Mouse (Mus musculus) forebrain, postnatal 0 days (tissue): ENCODE measurements at regions not wholly inside any gene's neighbourhood (a gene's known extent, or its start where the extent isn't known, plus 50 kb on each side); places are given as distances from the start of the nearest gene placed in this dataset.

ENCODE experiments used
- ATAC-seq: fragments of 200-750 bp; cut with Nextera tagmentation; 2 replicates; pipeline ENCODE4 v1.8.0; 2017; ENCODE audit warnings: mild to moderate bottlenecking, moderate library complexity
- DNase-seq: peaks from one replicate; pipeline ENCODE4 v3.0.0-alpha.2; 2015
- H3K27ac ChIP-seq: fragments of 300-500 bp; sonication (generic); 2 replicates; pipeline ENCODE4 v1.5.1; 2014; ENCODE audit warnings: low read depth, mild to moderate bottlenecking, antibody characterized with exemption, low read length, moderate library complexity, mixed read lengths
- H3K27me3 ChIP-seq: fragments of 300-500 bp; sonication (generic); 2 replicates; pipeline ENCODE4 v1.6.1; 2014; ENCODE audit warnings: mild to moderate bottlenecking, low read length, mixed read lengths; ENCODE audit not compliant: insufficient read depth
- H3K36me3 ChIP-seq: fragments of 300-500 bp; sonication (generic); 2 replicates; pipeline ENCODE4 v1.6.1; 2014; ENCODE audit warnings: mild to moderate bottlenecking, moderate library complexity; ENCODE audit not compliant: insufficient read depth
- H3K4me1 ChIP-seq: fragments of 300-500 bp; sonication (generic); 2 replicates; pipeline ENCODE4 v1.6.1; 2014; ENCODE audit warnings: antibody characterized with exemption; ENCODE audit not compliant: insufficient read depth
- H3K4me2 ChIP-seq: fragments of 300-500 bp; sonication (generic); 2 replicates; pipeline ENCODE4 v1.6.1; 2014; ENCODE audit warnings: low read depth, mild to moderate bottlenecking, moderate library complexity
- H3K4me3 ChIP-seq: fragments of 300-500 bp; sonication (generic); 2 replicates; pipeline ENCODE4 v1.5.1; 2014; ENCODE audit warnings: low read depth, low read length, mixed read lengths
- H3K9ac ChIP-seq: fragments of 300-500 bp; sonication (generic); 2 replicates; pipeline ENCODE4 v1.6.1; 2014; ENCODE audit warnings: mild to moderate bottlenecking
- H3K9me3 ChIP-seq: fragments of 300-500 bp; sonication (generic); 2 replicates; pipeline ENCODE4 v1.6.1; 2016; ENCODE audit warnings: low read length
- CTCF ChIP-seq: sonication (generic); IDR thresholded peaks from 2 replicates; pipeline ENCODE4 v1.5.1; 2016; ENCODE audit warnings: antibody characterized with exemption, control low read depth, low read depth
- WGBS: fragments of 180-500 bp; shearing (Covaris S2); extraction: QIAGEN DNeasy Blood & Tissue Kit; methylation state at CpG from one replicate; pipeline ENCODE4 v1.1.7; 2014; 5-methylcytosine and 5-hydroxymethylcytosine counted together

DNA sequence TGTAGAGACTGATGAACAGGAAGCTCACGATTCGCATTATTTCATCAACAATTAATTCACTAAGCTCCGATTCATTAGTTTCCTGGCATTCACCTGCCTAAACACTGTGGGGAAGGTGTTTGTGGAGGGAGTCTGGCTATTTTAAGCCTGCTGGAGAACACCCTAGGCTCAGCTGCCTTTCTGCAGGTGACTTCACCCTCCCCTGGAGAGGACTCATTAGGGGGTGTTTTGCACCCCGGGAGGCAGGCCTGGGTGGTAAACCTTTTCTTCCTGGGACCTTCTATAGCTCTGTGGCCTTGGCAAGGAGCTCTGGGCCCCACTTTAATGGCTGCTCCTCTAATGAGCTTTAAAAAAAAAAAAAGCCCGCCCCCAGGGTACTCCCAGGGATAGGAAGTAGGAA is 55.4 kb upstream of the Bnc1 start:
- Histone ChIP-seq H3K4me1 (no peaks in the 10 kb centered on the region), H3K27me3 (no peaks in the 10 kb centered on the region; the same call in 1 of the 2 replicates), H3K27ac (no peak overlapping the region), H3K4me3 (no peak overlapping the region), H3K36me3 (no peaks in the 10 kb centered on the region), H3K4me2 (no peak overlapping the region), H3K9ac (no peak overlapping the region), H3K9me3 (no peaks in the 10 kb centered on the region)
- no peak for DNase-seq
- TF ChIP-seq CTCF = no peak
- ATAC-seq = no peak
- WGBS = 43% methylated on average over 5 of the region's 5 CpGs

DNA sequence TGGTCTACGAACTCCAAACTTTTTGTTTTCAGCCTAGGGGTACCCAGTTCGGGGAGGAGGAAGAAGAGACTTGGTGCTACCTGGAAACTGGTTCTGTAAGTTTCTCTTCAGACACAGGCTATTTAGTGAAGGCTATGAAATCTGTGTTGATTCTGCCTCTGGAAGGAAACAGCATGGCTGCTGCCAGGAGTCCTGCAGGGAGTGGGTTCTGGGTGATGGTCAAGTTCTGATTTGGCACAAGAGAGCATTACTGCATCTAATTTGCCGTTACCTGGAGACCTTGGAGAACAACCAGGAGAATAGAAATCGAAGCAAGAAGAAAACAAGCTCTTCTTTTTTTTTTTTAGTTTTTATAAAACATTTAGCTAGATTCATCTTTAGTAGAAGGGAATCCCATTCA is 61.3 kb upstream of the Bnc1 start:
- WGBS = 70% methylated on average over 4 of the region's 4 CpGs
- TF ChIP-seq CTCF = no peak
- no peaks in the 10 kb centered on the region for H3K4me1 ChIP-seq
- no peak overlapping the region for H3K4me3 ChIP-seq
- H3K9ac ChIP-seq = no peak overlapping the region
- H3K4me2 ChIP-seq = no peak overlapping the region
- no peak overlapping the region for H3K27ac ChIP-seq
- H3K9me3 ChIP-seq = no peaks in the 10 kb centered on the region
- no peaks in the 10 kb centered on the region; the same call in 1 of the 2 replicates for H3K27me3 ChIP-seq
- ATAC-seq (no peak), DNase-seq (no peak)
- no peaks in the 10 kb centered on the region for H3K36me3 ChIP-seq

DNA sequence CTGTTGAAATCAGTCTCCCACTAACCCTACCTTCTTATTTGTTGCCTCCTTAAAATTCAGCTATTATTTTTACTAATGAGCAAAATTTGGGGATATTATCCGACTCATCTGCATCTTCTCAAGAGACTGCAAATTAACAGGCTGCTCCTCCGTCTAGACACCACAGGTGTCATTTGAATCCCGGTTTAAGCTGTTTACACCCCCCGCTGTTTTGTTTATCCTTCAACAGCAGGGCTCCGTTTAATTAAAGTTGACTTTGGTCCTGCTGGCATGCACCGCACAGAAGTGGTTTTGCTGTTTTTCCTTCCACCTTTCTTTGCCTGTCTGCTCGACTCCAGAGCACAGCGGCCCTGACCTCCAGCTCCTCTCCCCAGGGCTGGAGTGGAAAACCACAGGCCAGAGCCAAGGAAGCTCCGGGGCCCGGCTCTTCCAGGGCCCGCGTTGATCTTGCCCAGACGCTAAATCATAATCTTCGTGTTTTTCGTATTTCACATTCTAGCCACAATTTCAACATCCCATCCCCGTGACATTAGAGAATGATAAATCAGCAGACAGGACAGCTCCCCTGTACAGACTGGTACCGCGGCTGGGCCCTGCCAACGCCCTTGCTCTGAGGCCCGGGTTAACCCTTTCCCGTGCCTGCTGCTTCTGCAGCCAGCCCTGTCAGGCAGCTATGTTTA is 64.6 kb upstream of the Bnc1 start:
- no peaks in the 10 kb centered on the region for H3K36me3 ChIP-seq
- ATAC-seq (peak; percentile 40; the same call in 1 of the 2 replicates), DNase-seq (no peak)
- no peaks in the 10 kb centered on the region for H3K9me3 ChIP-seq
- no peak overlapping the region for H3K27ac ChIP-seq
- H3K9ac ChIP-seq = peak overlapping the region; percentile 14; the same call in 1 of the 2 replicates
- H3K27me3 ChIP-seq = no peaks in the 10 kb centered on the region
- no peaks in the 10 kb centered on the region for H3K4me1 ChIP-seq
- 3% methylated on average over 21 of the region's 21 CpGs for WGBS
- no peak for TF ChIP-seq CTCF
- H3K4me3 ChIP-seq = peak overlapping the region; percentile 14; the same call in 1 of the 2 replicates
- peak overlapping the region; percentile 43 for H3K4me2 ChIP-seq

DNA sequence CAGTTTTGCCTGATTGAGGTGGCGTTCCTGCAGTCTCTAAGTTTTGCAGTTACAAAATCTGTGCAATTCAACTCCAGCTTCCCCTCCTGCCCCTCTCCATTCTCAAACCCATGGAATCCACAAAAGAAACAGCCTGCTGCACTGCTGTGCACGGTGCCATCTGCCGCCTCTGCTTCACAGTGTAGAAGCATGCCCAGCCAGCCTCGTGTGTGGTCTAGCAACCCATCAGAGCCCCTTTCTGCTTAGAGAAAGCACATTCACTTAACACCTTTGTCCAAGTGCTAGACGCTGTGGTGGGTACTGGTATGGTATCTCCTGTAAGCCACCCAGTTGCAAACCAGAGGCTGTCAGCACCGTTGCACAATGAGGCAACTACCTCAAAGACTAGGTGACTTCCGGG is 71.3 kb upstream of the Bnc1 start:
- no peak overlapping the region for H3K4me3 ChIP-seq
- peak; percentile 89 for ATAC-seq
- no peak for TF ChIP-seq CTCF
- H3K9me3 ChIP-seq = no peaks in the 10 kb centered on the region
- peak; percentile 36 for DNase-seq
- H3K27me3 ChIP-seq = no peaks in the 10 kb centered on the region
- no peaks in the 10 kb centered on the region for H3K4me1 ChIP-seq
- 43% methylated on average over 7 of the region's 7 CpGs for WGBS
- H3K27ac ChIP-seq = no peak overlapping the region
- H3K9ac ChIP-seq = no peak overlapping the region
- no peak overlapping the region for H3K4me2 ChIP-seq
- no peaks in the 10 kb centered on the region for H3K36me3 ChIP-seq

DNA sequence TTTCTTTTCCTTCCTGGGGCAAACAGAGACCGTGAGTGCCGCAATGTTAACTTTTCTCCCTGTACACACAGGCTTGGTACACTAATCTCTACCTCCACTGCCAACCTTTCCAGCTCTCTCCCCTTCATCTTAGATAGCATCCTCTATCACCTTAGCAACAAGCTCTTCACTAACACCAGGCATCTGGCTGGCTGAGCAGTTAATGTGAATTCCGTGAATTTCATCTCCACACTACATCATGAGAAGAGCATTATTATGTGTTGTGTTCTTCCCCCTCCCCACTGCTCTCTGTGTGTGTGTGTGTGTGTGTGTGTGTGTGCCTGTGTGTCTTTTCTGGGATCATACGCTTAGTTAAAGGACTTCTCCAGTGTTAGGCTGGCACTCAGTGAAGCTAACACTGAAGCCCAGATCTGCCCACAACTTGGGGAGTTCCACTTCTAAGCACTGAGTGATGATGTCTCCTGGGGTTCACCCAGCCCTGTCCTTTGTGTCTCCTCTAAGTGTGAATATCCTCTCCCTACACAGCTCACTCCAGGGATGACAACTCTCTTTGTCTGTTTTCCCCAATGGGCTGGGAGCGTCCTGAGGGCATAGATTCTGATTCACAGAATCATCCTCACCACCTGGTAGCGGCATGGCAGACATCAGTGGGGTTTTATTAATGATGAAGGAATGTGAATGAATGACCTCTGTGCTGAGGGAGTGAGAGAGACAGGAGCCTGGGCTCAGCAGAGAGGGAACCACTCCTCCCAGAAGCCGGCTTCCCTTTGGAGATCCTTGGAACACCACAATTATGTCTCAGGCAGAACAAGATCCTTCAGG is 77.7 kb upstream of the Bnc1 start:
- DNase-seq (peak; percentile 45), ATAC-seq (peak; percentile 85)
- WGBS = 65% methylated on average over 7 of the region's 7 CpGs
- no peaks in the 10 kb centered on the region; the same call in 1 of the 2 replicates for H3K4me1 ChIP-seq
- no peaks in the 10 kb centered on the region for H3K27me3 ChIP-seq
- no peak overlapping the region for H3K9ac ChIP-seq
- H3K4me2 ChIP-seq = no peak overlapping the region
- no peak for TF ChIP-seq CTCF
- no peaks in the 10 kb centered on the region for H3K36me3 ChIP-seq
- H3K4me3 ChIP-seq = no peak overlapping the region
- H3K27ac ChIP-seq = no peak overlapping the region; the same call in 1 of the 2 replicates
- H3K9me3 ChIP-seq = no peaks in the 10 kb centered on the region

DNA sequence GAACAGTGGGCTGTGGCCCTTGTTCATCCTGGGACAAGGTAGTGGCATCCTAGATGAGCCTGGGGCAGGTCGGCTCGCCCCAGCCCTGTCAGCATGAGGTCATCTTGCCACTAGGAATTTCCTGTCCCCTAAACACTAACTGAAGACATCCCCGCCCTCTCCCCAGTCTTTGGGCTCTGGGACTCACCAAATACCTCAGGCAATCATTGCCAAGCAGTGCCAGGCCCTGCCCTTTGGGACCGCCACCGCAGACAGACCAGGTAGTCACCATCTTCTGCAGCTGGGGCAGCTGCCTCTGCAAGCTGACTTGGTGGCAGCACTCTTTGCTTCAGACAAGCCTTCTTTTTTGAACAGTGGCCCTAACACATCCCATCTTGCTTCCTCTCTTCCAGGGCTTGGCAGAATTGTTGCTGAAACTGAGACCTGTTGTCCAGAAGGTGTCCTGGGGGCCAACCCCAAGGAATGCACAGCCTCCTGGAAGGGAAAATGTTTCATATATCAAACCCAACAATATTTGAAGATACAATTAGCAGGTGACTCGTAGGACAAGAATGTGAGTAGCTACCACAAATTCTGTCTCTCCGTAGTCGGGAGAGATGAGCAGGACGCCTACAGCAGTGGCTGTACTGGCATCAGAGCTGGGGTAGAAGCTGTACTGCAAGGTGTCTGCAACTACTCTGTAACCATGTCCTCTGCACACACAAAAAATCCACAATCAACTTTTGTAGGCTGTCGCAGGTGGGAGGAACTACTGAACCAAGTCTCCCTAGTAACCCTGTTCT is 79.0 kb upstream of the Bnc1 start:
- H3K4me2 ChIP-seq = no peak overlapping the region
- no peaks in the 10 kb centered on the region; the same call in 1 of the 2 replicates for H3K4me1 ChIP-seq
- no peak overlapping the region for H3K9ac ChIP-seq
- no peaks in the 10 kb centered on the region for H3K27me3 ChIP-seq
- TF ChIP-seq CTCF = no peak
- ATAC-seq = no peak
- no peak overlapping the region for H3K4me3 ChIP-seq
- DNase-seq = no peak
- H3K9me3 ChIP-seq = no peaks in the 10 kb centered on the region
- H3K36me3 ChIP-seq = no peaks in the 10 kb centered on the region
- WGBS = 89% methylated on average over 10 of the region's 10 CpGs
- no peak overlapping the region for H3K27ac ChIP-seq
